Mouse (Mus musculus) bone marrow macrophage, adult 2 months (primary cell): ENCODE results near the gene Fundc2.

Source experiments
- CTCF ChIP-seq: IDR thresholded peaks from 2 replicates; pipeline ENCODE4 v1.5.1; 2012; ENCODE audit warnings: low read depth, mild to moderate bottlenecking, low read length, moderate library complexity
- POLR2A ChIP-seq: IDR thresholded peaks from 2 replicates; pipeline ENCODE4 v1.6.1; 2012; ENCODE audit warnings: mild to moderate bottlenecking, low read depth, low read length, borderline replicate concordance

- TF ChIP-seq CTCF (no peak), POLR2A (no peak)
Measured at GRCm38 (mm10) chrX:75372666-75373425, 9.4 kb upstream of the Fundc2 start.
